Mouse (Mus musculus): ENCODE measurements around the gene Mb.

The Mb gene

DNA sequence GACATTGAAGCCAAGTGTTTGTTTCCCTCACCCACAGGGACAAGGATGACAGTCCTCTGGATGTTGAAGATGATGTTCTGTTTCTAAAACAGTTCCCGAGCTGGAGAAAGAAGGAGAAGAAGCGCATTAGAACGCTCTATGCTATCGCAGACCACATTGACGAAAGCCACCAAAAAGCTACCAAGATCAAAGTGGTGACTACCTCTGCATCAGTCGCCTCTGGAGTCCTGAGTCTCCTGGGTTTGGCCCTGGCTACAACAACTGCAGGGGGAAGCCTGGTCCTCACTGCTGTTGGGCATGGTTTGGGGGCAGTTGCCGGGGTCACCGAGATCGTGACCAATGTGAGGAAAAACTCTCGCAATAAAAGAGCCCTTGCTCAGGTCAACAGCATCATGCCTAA is at the start of gene Mb:
Gene Mb (minus strand): TSS at position 101 of the 400 bp plus-strand sequence.
- DNase-seq = no peak

DNA sequence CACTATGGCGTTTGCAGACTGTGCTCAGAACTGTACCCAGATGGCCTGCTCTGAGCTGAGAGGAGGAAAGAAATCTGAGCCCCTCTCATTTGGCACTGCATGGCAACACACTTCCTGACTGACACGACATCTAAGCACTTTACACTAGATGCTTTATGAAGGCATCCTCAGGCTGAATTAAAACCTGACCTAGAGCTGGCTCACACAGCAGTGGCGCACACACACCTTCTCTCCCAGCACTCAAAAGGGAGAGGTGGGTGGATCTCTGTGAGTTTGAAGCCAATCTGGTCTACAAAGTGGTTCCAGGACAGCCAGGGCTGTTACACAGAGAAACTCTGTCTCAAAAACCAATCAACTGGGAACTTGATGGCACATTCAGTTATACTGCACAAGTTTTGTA is 49.3 kb upstream of the Mb start:
- no peak for DNase-seq

DNA sequence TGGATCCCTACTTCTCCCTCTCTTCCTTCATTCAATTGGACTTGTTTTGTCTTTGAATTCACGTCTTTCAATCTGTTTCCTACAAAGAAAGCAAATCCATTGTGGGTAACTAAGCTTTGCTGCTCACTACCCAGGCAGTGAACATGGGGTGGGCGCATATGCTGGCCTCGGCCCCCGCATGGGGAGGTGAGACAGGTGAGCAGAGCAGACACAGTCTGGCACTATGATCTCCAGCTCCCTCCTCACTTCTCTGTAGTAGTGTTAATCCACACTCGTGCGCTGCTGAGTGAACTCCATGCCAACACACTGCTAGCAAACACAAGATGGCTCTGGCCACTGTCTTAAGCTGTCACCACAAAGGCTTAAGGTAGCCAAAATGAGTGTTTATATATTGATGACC is 46.9 kb upstream of the Mb start:
- no peak for DNase-seq

DNA sequence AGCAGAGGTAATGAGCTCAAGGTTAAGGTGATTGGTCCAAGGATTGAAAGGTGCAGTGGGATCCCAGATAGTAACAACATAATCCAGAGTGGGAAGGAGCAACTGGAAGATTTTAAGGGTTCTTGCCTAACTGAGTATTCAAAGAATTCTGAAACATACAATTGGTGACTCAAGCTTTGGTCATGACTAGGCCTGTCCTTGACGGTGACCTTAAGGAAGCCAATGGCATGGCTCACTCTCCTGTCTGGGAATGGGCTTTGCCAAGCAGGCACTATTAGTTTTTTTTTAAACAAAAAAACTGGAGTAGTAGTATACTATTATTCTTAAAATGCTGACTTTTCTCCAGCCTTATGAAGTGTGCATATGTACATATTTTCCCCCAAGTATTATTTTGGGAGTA is 44.7 kb upstream of the Mb start:
- DNase-seq = no peak

DNA sequence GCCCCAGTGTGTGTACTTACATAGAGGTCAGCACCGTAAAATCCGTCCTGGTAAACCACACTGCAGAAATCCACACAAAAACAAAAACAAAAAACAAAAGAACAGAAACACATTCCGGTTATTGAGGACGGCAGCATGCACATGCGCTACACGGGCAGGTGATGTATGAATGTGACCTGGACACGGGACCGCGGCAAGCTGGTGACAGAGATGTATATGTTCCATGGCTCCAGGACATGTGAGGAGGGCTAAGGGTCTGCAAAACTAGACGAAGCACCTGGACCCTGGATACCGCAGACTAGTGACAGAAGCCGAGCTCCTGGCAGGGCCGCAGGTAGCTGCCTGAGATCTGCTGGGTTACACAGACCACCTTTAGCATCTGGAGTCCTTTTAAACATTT is 44.0 kb upstream of the Mb start:
- no peak for DNase-seq

DNA sequence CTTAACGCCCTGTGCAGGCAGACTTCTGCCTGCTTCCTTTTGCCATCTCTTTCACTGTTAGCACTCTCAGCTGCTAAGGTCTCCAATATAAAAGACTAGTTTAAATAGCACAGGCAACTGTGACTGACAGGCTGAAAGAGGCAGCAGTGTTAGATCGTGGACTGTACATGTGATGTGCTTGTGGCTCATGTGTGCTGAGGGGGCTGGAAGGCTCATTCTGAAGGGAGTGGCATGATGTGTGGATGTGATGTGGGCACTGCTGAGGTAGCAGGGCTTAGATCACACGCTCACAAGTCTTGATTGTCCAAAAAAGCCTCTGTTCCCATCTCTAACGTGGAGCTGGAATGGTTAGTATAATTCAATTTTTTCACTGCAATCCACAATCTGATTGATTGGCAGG is 40.9 kb upstream of the Mb start:
- no peak for DNase-seq

DNA sequence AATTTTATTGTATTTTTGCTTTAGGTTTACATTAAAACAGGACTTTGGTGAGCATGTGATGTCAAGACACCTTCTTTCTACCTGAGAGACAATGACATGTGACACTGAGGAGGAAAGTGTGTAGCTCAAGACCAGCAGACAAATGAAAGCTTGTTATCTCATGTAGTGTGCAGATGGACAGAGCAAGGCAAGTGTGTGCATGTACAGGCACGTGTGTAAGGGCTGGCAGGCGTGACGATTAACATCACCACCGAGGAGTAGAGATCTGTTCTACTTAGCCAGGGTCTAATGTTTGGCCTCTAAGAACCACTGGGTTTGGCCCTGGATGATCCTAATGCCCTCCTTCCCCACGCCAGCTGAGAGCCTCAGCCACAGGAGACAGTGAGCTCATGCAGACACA is 40.1 kb upstream of the Mb start:
- DNase-seq = no peak

DNA sequence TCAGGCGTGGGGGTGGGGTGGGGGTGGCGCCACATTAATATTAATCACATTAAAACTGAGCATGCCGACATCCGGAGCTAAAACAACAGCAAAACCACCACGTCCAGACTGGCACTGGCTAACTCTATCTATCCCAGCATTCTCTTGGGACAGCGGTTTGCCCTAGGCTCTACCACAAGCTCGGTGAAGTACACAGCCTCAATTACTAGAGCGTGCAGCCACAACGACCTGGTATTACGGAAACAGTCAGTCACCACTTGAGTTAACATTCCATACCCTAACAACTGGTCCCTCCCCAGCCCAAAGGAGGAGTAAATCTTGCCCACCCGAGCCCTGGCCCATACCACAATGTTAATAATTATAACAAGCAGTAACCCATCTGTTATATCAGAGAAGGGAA is 38.8 kb upstream of the Mb start:
- no peak for DNase-seq

DNA sequence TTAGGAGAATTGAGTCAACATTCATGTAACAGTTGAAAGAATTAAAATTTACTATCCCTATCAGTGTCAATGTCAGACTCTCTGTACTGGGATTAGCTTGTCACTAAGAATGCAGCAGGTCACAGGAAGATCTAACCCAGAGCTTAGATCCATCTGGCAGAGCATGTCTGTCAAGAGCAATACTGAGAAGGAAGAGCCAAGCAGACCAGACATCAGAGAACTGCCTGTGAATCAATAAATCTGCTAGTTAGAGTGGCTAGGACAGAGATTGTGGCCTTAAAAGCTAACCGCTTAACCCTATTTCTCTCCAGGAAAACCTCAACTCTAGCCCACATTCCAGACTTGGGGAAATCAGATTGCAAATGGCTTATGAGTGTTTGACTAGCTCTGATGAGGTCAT is 36.0 kb upstream of the Mb start:
- DNase-seq = no peak

DNA sequence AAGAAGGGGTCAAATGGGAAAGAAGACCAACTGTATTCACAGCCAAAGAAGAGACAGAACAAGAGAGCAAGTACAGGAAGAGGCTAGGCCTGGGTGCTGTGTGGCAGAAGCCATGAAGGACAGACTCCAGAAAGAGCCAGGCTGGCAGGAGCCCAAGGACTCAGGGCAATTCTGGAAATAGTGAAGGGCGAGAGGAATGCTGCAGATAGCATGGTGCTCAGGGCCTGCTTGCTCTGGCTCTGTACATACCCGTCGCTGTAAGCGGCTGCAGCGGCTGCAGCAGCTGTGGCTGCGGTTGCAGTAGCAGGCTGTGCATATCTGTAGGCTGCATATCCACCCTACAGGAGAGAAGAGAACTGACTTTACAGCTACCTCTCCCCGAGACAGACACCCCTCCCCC is 35.3 kb upstream of the Mb start:
- peak; percentile 39 to 43 for DNase-seq

DNA sequence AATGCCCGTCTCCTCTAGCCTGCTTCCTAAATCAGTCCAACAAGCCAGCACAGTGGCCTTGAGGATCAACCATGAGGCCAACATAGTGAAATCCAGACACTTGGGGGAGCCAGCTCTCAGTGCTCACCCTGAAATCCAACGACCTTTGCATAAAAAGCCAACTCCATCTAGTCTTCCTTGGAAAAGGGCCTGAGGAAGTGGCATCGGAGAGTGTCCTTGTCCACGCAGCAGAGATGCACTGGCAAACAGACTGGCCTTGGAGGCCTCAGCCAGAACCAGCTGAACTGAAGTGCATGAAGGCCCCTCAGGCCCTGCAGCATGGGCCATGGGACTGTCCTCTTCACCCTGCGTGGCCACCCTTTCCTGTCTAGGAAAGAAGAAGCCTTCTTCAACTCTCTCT is 31.0 kb upstream of the Mb start:
- DNase-seq = peak in 1 of 2 experiments; percentile 15

DNA sequence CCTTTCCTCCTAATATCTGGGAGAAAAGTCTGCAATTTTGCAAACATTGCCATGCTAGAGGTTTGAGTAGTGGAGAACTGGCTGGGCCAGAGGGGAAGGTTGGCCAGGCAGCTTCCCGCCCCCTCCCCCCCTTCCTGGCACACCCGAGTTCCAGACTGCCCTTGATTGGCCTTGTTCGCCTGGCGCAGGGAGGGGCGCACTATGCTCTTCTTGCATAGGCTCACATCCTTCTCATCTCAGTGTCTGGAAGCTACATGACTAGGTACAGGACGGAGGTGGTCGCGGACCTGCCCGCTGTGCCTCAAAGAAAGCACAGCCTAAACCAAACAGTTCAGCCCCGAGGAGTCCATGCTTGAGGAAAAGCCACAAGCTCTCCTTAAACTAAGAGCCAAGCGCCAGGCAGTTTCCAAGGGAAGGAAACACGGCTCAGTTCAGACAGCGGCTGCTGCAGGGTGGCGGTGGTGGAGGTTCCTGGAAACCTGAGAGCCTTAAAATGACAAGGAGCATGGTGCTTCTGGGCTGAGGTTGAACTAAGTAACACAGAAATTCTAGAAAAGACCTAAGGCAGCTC is 30.3 kb upstream of the Mb start:
- peak in 1 of 2 experiments; percentile 18 for DNase-seq

DNA sequence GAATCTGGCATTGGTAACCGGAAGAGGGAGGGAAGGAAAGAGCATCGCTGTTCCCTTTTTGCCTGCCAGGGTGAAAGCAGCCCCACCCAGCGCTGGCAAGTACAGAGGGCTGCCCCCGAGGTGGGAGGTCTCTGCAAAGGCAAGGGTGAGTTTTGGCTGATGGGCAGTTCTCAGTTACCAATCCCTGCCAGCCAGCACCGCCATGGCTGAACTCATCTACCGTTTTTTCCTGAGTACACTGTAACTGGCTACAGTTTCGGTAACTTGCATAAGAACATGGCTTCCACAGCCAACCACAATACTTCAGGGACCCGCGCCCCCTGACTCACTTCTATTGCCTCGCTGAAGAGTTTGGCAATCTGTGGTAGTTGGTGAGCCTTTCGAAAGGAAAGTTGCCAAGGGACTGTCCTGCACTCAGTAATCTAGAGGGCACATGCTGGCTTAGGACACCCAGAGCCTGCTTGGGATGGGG is 29.5 kb upstream of the Mb start:
- DNase-seq = peak in 1 of 2 experiments; percentile 21

DNA sequence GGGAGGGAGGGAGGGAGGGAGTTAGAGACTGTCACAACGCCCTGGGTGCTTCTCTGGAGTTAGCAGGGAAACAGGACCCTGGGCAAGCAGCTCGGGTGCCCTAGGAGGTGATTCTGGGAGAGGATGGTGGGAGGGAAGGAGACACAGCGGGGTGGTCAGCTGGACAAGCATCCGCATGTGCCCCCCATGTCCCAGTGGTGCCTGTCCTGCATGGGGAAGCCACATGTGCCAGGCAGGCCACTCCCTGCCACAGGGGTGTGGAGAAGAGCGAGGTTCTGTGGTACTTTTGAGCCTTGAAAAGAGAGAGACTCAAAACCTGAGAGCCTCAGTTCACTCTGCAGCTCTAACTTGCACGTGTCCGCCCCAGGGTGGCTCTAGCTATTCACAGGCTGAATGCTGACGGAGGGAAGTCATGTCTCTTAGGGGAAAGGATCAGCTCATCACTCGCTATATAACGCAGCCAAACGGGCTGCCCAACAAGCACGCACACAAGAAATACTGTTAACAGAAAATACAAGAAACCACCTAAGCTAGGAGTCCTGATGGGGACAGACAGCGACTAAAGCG is 28.9 kb upstream of the Mb start:
- no peak for DNase-seq

DNA sequence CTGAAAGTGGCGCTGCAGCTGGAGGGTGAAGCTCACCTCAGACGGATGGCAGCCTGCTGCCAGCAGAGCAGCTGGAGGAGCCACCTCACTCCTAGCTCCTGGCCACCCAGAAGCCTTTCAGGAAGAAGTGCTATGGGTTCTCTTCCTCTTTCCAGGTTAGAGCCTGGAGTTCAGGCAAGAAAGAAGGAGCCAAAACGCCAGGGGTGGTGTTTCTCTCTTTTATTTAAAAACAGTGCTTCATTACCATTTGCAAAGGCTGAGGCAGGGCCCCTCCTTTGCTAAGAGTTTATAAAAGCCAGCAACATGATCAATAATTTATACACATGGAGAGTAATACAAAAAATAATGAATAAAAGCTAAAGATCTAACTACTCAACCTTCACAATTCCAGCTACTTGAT is 28.3 kb upstream of the Mb start:
- no peak for DNase-seq

DNA sequence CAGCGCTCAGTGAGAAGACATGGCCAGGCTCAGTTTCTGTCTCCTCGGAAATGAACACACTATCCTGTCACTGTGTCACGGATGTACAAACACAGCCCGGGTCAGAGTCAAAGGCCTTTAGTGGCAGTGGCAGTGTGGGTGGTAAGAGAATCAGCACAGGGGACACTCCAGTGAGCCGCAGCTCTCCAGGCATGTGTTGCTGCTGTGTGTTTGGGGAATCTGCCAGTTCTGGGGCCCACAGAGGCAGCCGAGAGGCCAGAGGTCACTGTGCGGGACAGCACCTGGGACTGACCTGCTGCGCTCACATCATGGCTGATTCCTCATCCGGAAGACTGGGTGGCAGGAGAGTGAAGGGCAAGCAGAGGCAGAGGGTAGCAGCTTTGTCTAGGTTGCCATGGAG is 27.4 kb upstream of the Mb start:
- no peak for DNase-seq

DNA sequence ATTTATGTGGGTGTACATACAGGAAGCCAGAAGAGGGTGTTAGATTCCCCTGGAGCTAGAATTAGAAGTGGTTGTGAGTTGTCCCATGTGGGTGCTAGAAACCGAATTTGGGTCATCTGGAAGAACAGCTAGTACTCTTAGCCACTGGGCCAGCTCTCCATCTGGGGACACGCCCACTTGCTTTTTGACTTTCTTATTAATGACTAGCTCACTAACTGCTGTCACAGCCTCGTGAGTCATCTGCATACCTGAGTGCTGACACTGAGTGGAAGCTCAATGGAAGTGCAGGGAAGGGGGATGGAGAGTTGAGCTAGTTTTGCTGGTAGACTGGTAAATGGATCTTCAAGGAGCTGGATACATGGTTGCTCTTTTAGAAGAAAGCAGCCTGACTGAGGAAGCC is 26.1 kb upstream of the Mb start:
- DNase-seq = no peak

DNA sequence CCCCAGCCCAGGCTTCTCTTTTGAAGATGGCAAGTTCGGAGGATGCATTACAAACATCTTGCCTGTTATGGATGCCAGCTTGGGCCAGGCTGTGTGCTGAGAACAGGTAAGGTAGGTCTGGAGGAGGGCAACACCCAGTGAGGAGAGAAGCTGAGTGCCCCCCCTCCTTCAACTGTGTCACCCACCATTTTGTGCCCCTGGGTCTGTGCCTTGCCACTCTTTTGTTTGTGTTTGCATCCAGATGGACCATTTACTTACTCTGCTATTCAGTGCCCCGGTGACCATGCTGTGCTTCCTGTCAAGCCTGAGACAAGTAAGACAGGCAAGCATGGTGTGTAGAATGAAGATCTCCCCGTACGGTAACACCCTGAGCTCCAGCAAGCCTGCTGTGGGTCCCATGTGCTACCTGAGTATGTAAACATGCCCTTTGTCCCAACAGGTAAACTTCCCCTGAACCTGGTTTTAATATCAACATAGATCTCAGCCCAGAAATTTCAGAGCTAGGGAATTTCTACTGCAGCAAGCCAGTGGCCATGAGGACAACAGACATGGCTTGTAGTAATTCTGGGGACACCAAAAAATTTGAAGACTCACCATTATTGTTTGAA is 22.2 kb upstream of the Mb start:
- DNase-seq = no peak

DNA sequence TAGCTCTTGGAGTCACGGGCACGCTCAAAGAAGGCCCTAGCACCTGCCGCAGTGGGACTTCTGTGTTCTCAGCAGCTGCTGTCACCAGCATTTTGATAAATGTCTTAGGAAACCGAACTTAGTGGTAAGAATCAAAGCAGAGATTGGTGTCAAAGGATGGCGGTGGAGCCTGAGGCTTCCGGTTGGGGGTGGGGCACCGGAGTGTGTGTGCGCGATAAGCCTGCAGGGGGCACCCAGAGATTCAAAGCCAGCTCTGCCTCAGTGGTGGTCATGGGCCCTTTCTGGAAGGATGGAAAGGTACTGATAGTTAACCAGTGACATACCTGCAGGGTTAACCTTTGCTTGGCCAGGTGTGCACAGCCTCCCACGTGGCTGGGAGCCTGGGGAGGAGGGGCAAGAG is 21.0 kb upstream of the Mb start:
- peak in 1 of 2 experiments; percentile 12 for DNase-seq

DNA sequence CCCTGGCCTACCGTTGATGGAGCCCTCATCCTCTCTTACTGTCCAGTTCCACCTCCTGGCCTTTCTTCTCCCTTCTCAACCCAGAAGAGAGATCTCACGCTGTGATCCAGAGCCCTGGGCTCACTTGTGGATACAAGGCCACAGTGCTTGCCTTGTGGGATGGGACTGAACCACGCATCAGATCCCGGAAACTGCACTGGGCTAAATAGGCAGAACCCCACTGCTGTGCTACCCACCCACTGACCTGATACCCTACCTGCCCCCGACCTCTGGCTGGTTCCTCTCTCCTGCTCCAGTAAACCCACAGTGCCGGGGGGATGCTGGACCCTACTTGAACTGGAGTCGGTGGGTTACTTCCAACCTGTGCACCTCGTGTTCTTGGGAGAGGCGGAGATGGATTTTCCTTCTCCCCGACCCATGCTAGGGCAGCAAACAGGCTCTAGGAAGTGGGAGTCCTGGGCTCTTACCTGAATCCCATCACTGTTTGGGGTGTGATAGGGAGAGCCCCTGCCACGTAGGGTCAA is 20.3 kb upstream of the Mb start:
- DNase-seq = no peak

DNA sequence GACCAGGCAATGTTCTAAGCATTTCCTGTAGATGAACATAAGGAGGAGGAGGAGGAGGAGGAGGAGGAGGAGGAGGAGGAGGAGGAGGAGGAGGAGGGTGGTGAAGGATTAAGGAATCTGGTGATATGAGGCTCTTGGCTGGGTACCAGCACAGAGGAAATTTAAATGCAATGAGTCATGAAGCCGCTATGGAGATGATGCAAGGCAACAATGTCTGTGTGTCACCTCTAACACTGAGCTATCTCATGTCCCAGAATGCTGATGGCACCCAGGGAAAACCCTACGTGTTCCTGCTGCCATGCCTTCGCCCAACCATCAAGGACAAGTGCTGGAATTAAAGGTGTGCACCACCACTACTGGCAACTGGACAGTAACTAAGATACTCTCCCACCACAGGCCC is 18.5 kb upstream of the Mb start:
- DNase-seq = no peak

DNA sequence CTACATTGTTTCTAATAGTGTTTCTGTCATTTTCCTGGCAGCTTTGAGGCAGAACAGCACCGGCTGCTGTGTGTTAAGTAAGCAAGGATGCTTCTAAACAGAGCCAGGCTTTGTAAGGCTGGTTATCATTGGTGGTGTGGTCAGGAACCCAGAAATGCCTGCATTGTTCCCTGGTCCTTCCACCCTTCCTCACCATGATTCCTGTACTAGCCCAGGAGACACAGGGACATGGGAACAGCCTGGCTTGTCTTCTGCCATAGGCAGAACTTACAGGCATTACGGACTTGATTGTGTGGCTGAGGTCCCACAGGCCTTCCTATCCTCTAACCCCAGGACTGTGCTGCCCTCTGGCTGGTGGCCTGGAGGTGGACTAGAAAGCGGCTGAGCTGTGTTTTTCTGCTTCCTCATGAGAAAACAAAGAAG is 18.0 kb upstream of the Mb start:
- DNase-seq = peak in 1 of 2 experiments; percentile 32

DNA sequence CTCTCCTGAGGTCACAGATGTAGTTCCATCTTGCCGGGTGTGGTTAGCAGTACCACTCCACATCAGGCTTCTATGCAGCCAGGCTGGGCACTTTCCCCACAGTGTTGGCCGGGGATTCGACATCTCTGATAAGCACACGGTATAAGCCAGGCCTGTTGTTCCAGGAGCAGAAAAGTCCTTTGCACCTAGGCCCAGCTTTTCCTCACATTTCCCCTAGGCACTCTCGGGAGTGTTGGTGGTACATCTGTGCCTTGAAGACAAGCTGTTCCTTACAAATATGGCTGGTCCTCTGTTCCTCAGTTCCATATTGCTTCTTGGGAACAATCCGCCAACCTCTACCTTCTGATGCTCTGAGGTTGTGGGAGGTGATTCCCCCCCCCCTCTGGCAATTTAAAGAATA is 15.8 kb upstream of the Mb start:
- DNase-seq = no peak

DNA sequence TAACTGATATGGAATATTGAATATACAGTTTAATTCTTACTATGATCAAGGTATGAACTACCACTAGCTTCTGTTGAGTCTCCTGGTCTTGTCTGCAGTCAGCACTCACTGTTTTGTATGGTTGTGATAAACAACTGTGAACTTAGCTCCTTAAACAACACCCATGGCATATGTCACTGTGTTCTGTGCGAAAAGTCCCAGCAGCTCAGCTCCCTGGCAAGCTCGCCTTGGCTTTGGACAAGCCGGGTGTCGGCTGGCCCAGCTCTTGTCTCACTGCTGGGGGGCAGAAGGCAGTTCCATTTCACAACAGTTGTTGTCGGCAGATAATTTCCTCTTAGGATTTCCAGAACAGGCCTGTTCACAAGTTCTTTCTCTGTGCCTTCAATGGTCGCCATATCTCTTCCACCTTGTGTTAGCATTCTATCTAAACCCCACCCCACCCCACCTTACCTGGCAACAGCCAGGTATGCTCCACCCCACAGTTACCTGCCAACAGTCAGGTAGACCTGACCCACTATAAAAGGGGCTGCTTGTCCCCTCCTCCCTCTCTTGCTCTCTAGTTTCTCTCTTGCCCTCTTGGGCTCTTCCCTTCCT is 14.9 kb upstream of the Mb start:
- DNase-seq = no peak
